Comparison of ENCODE assay signal across 11 mouse cellular contexts in genomic region chr5:43236476-43236875, GRCm38 (mm10). TPM values are rescaled to one million over a fixed set of nuclear protein-coding genes. Genes with fewer than 3 reads are reported as not detected.
DNase-seq lines count a peak whose midpoint lies in the region; ATAC-seq and TF ChIP-seq lines count a peak whose summit lies in the region.
"Had no signal": no experiment of that assay in that cellular context is flagged by ENCODE, and none has a peak within 500 bp of the region (broad histone marks: within the 10 kb centered on the region; RNA-seq: fewer than 3 reads in every experiment).

No protein-coding gene starts in this region.

- DNase-seq in embryonic facial prominence, embryonic 14.5 days (ENCODE audit: low spot score): peak; percentile 9
- no peak for DNase-seq in embryonic facial prominence, embryonic 10.5 days (ENCODE audit: low spot score)
- no peak for DNase-seq in layer of hippocampus, adult 2 months (ENCODE audit: low spot score in 2 of 2)
- no peak for DNase-seq in layer of hippocampus, postnatal 25 days (ENCODE audit: extremely low spot score in 1 of 2, low spot score in 1 of 2)
- no peak for DNase-seq in hindbrain, embryonic 14.5 days (ENCODE audit: low spot score)
- DNase-seq in lung, adult 2 months: no peak
- no peak for DNase-seq in c-Kit-positive CD71-positive TER-119-positive erythroid progenitor cells, embryonic 14.5 days (ENCODE audit: low spot score)
- DNase-seq: adrenal gland, postnatal 14 days; kidney, postnatal 25 days had no signal

- TF ChIP-seq CTCF in layer of hippocampus, adult 2 months (conservative IDR thresholded peaks at IDR 0.05): peak; percentile 86
- TF ChIP-seq CTCF in lung, adult 2 months (IDR thresholded peaks at IDR 0.05; ENCODE audit: insufficient read depth, low read length): no peak

- ATAC-seq in embryonic facial prominence, embryonic 14.5 days (ENCODE audit: low read depth): no peak
- no peak for ATAC-seq in hindbrain, embryonic 14.5 days (ENCODE audit: low FRiP score)
- ATAC-seq in neural tube, embryonic 15.5 days (ENCODE audit: low FRiP score): no peak

- 73% methylated on average over 3 of the region's 3 CpGs for WGBS in embryonic facial prominence, embryonic 14.5 days
- 80% methylated on average over 3 of the region's 3 CpGs for WGBS in embryonic facial prominence, embryonic 10.5 days
- 61% methylated on average over 3 of the region's 3 CpGs for WGBS in hindbrain, embryonic 14.5 days
- WGBS in neural tube, embryonic 15.5 days: 61% methylated on average over 3 of the region's 3 CpGs
- 64% methylated on average over 3 of the region's 3 CpGs for WGBS in lung, adult 2 months

- peak overlapping the region; percentile 95; the same call in 1 of the 2 replicates for H3K4me2 ChIP-seq in embryonic facial prominence, embryonic 14.5 days (ENCODE audit: low read depth, low read length)
- peak overlapping the region; percentile 68 for H3K4me2 ChIP-seq in hindbrain, embryonic 14.5 days (replicated peaks)
- peak overlapping the region; percentile 72 for H3K4me2 ChIP-seq in neural tube, embryonic 15.5 days

- peaks cover 8% of the 10 kb centered on the region for H3K4me1 ChIP-seq in embryonic facial prominence, embryonic 14.5 days (ENCODE audit: control insufficient read depth, insufficient read depth, low read length)
- H3K4me1 ChIP-seq in embryonic facial prominence, embryonic 10.5 days: peaks cover 13% of the 10 kb centered on the region
- H3K4me1 ChIP-seq in hindbrain, embryonic 14.5 days (replicated peaks; ENCODE audit: control insufficient read depth, insufficient read depth, low read length): peaks cover 31% of the 10 kb centered on the region
- peaks cover 27% of the 10 kb centered on the region for H3K4me1 ChIP-seq in neural tube, embryonic 15.5 days
- peaks cover 3% of the 10 kb centered on the region for H3K4me1 ChIP-seq in lung, adult 2 months (ENCODE audit: control insufficient read depth, insufficient read depth, low read length)

- no peak overlapping the region for H3K9ac ChIP-seq in embryonic facial prominence, embryonic 14.5 days (ENCODE audit: low read depth, low read length)
- H3K9ac ChIP-seq in hindbrain, embryonic 14.5 days: peak overlapping the region; percentile 100; the same call in 1 of the 2 replicates
- H3K9ac ChIP-seq in neural tube, embryonic 15.5 days (replicated peaks): no peak overlapping the region
- H3K9ac ChIP-seq: limb, embryonic 15.5 days had no signal

- no peaks in the 10 kb centered on the region for H3K9me3 ChIP-seq in embryonic facial prominence, embryonic 14.5 days (ENCODE audit: control insufficient read depth, low read length)
- H3K9me3 ChIP-seq in embryonic facial prominence, embryonic 10.5 days: no peaks in the 10 kb centered on the region
- no peaks in the 10 kb centered on the region for H3K9me3 ChIP-seq in hindbrain, embryonic 14.5 days (ENCODE audit: control insufficient read depth, low read length)
- no peaks in the 10 kb centered on the region for H3K9me3 ChIP-seq in neural tube, embryonic 15.5 days (replicated peaks)
- H3K9me3 ChIP-seq: limb, embryonic 15.5 days had no signal

- peak overlapping the region; percentile 88; the same call in 1 of the 2 replicates for H3K4me3 ChIP-seq in embryonic facial prominence, embryonic 14.5 days (ENCODE audit: low read depth, low read length)
- no peak overlapping the region for H3K4me3 ChIP-seq in embryonic facial prominence, embryonic 10.5 days
- peak overlapping the region; percentile 94 for H3K4me3 ChIP-seq in layer of hippocampus, adult 2 months
- H3K4me3 ChIP-seq in hindbrain, embryonic 14.5 days (replicated peaks; ENCODE audit: low read length): peak overlapping the region; percentile 100
- H3K4me3 ChIP-seq in neural tube, embryonic 15.5 days (replicated peaks): peak overlapping the region; percentile 44
- H3K4me3 ChIP-seq in lung, adult 2 months (replicated peaks; ENCODE audit: extremely low read depth, low read depth, low read length): no peak overlapping the region

- no peak overlapping the region for H3K27ac ChIP-seq in embryonic facial prominence, embryonic 14.5 days (replicated peaks; ENCODE audit: low read depth, low read length)
- H3K27ac ChIP-seq in embryonic facial prominence, embryonic 10.5 days (replicated peaks): no peak overlapping the region
- peak overlapping the region; percentile 97 for H3K27ac ChIP-seq in layer of hippocampus, adult 2 months
- no peak overlapping the region for H3K27ac ChIP-seq in hindbrain, embryonic 14.5 days
- H3K27ac ChIP-seq in neural tube, embryonic 15.5 days (replicated peaks): no peak overlapping the region
- H3K27ac ChIP-seq: limb, embryonic 15.5 days had no signal

- H3K36me3 ChIP-seq in embryonic facial prominence, embryonic 14.5 days (ENCODE audit: control insufficient read depth, insufficient read depth, low read length): no peaks in the 10 kb centered on the region; the same call in 1 of the 2 replicates
- no peaks in the 10 kb centered on the region for H3K36me3 ChIP-seq in embryonic facial prominence, embryonic 10.5 days (replicated peaks)
- H3K36me3 ChIP-seq in hindbrain, embryonic 14.5 days (replicated peaks; ENCODE audit: control insufficient read depth, insufficient read depth): peaks cover 15% of the 10 kb centered on the region
- no peaks in the 10 kb centered on the region for H3K36me3 ChIP-seq in neural tube, embryonic 15.5 days
- H3K36me3 ChIP-seq: limb, embryonic 15.5 days had no signal

- H3K27me3 ChIP-seq in embryonic facial prominence, embryonic 14.5 days (replicated peaks; ENCODE audit: control insufficient read depth, insufficient read depth, low read length): peaks cover 12% of the 10 kb centered on the region; the same call in 1 of the 2 replicates
- peaks cover 29% of the 10 kb centered on the region for H3K27me3 ChIP-seq in embryonic facial prominence, embryonic 10.5 days (replicated peaks; ENCODE audit: low read depth, poor library complexity, severe bottlenecking)
- H3K27me3 ChIP-seq in hindbrain, embryonic 14.5 days (ENCODE audit: control insufficient read depth, insufficient read depth, low read length): no peaks in the 10 kb centered on the region
- no peaks in the 10 kb centered on the region for H3K27me3 ChIP-seq in neural tube, embryonic 15.5 days (replicated peaks)
- H3K27me3 ChIP-seq: limb, embryonic 15.5 days had no signal

- no peak for TF ChIP-seq POLR2A in lung, adult 2 months (IDR thresholded peaks at IDR 0.05; ENCODE audit: borderline replicate concordance, extremely low read depth, low read depth, low read length)

RNA-seq across cellular contexts. Expression of gene Cpeb2, which starts 3.5 kb away (rescaled TPM):
- 3.6 and 3.9 TPM in 2 replicates for polyA plus RNA-seq in embryonic facial prominence, embryonic 14.5 days (2014; fragmentation: Nextera tagmentation; extraction: Ambion mirVana)
- 1.2 and 1.4 TPM in 2 replicates for polyA plus RNA-seq in embryonic facial prominence, embryonic 10.5 days (2016; fragmentation: Nextera tagmentation; extraction: Ambion mirVana)
- 10 to 100 TPM; 43.3 to 50.6 TPM for total RNA-seq in layer of hippocampus, adult 2 months (2021)
- 10 to 100 TPM; 41.5 to 50.8 TPM for total RNA-seq in layer of hippocampus, postnatal 25 days (2021)
- polyA plus RNA-seq in hindbrain, embryonic 14.5 days (2014; fragmentation: Nextera tagmentation; extraction: Ambion mirVana): 25.6 and 27.6 TPM in 2 replicates
- polyA plus RNA-seq in neural tube, embryonic 15.5 days (2015; fragmentation: Nextera tagmentation; extraction: Ambion mirVana): 12.9 and 15.6 TPM in 2 replicates
- polyA plus RNA-seq in lung, adult 2 months (2012; rRNA removed): 4.0 and 6.5 TPM in 2 replicates

Comparison
In these comparisons a context has a peak if more than half of its experiments do, and no peak if none do; other contexts are left out.
1. H3K4me3 ChIP-seq: peak in embryonic facial prominence, embryonic 14.5 days (single experiment), layer of hippocampus, adult 2 months (single experiment), hindbrain, embryonic 14.5 days (single experiment) and neural tube, embryonic 15.5 days (single experiment); none in embryonic facial prominence, embryonic 10.5 days (single experiment) and lung, adult 2 months (single experiment).
2. Peak in every context shown above with its lines, with median percentiles within 50 percentile points of each other: H3K4me2 ChIP-seq.